Mouse (Mus musculus) lung, postnatal 4 days (tissue): ENCODE measurements around the gene Ucp3.

Experiments
- DNase-seq, 2 experiments: peaks; one replicate each; pipeline ENCODE4 v3.0.0; 2021

The Ucp3 gene

DNA sequence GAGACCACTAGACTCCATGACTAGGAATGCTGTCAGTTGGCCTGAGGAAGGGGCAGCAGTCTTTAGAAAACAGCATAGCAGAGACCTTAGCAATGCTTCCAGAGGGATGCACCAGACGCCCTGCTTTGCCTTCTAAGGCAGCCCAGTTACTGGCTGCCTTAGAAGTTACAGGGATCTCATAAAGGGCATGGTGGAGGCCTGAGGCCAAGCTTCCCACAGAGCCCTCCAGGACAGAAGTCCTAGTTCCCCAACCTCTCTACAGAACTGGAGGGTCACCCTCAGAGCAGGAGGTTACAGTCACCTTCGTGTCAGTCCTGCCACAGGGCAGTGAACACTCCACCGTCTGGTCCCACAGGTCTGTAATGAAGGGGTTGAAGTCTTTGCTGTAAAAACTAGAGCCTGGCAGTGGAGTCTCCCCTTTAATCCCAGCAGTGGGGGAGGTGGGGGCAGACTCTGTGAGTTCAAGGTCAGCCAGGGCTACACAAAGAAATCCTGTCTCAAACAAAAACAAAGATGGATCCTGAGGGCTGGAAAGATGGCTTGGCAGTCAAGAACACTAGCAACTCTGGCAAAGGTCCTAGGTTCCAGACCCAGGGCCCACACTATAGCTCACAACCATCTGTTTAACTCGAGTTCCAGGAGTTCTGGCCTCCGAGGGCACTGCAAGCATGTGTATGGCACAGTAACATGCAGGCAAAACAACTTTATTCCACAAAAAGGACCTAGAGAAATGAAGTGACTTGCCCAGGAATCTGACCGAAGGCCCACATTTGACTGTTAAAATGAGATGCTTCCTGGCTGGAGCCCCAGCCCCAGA lies 28.4 kb downstream of the Ucp3 start:
- DNase-seq: no peak

DNA sequence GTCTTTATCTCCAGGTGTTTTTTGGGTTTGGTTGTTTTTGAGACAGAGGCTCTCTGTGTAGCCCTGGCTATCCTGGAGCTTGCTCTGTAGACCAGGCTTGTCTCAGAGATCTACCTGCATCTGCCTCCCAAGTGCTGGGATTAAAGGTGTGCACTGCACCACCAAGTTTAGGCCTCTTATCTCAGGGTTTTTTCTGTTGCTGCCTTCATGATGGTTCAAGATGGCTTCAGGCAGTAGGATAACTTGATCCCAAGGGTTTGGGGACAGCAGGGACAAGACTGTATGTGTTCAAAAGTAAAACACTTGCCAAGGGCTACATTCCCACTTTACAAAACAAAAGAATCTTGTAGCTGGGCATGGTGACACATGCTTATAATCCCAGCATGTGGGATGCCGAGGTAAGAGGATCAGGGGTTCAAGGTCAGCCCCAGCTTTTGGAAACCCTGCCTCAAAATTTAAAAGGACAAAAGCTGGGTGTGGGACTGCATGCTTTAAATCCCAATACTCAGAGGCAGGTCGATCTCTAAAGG lies 29.1 kb downstream of the Ucp3 start:
- no peak for DNase-seq

DNA sequence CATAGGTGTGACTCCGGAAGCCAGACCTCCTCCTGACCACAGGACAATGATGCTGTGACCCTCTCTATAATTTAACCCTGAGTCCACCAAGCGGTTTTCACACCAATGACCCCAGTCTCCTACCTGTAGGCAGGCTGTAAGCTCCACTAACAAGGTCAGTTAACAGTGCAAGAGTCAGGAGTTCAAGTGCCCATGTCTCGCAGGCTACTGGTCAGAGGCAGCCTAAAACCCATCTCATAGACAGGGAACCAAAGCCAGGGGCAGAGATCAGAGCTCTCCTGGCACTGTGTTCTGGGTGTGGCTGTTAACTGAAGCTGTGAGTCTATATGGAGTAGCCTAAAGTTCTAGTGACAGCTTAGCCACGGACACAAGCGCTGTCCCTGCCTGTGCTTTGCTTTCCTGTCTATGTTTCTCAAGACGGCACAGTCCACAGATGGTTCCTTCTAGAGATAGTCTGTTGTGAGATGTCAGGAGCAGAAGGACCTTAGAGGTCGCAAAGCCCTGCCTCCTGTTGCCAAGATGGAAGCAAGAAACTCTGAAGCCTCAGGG lies 29.7 kb downstream of the Ucp3 start:
- no peak for DNase-seq

DNA sequence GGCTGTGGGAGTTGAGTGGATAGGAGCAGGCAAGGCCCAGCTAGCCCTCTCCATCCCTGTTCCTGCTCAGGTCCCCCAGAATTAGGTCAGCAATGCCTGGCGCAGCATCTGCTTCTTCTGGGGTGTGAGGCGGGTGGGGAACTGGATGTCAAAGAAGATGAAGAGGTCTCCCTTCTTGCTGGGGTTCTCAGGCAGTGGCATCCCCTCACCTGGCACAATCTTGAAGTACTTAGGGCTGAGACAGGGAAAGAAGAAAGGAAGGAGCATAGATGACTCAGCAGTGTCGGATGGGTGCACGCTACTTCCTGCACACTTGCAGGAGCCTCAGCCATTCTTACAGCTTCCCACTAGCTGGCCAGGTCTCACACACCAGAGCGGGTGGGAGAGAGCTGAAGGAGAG lies 30.3 kb downstream of the Ucp3 start:
- DNase-seq: no peak

DNA sequence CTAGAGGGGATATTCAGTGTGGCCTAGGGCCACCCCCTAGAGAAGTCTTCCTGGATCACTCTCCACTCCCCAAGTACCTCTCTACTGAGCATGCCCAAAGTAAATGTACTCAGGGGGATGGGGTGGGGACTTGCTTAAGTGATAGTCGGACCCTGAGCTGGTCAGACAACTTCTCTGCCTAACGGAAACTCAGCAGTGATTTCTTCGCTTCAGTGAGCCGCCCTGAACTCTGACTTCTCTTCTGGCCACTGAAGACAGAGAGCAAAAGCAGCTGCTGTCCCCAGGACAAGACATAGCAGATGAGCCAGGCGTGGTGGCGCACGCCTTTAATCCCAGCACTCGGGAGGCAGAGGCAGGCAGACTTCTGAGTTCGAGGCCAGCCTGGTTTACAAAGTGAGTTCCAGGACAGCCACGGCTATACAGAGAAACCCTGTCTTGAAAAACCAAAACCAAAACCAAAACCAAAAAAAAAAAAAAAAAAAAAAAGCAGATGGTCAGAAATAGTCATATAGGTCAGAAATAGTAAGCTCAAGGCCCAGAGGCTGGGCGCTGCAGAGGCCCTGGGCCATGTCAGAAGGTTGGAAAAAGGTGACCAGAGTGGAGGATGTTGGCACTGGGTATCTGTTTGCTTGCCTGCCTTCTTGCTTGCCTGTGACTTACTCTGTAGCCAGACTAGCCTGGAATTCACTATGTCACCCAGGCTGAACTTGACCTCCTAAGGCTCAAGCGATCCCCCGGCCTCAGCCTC lies 32.1 kb downstream of the Ucp3 start:
- DNase-seq: no peak

DNA sequence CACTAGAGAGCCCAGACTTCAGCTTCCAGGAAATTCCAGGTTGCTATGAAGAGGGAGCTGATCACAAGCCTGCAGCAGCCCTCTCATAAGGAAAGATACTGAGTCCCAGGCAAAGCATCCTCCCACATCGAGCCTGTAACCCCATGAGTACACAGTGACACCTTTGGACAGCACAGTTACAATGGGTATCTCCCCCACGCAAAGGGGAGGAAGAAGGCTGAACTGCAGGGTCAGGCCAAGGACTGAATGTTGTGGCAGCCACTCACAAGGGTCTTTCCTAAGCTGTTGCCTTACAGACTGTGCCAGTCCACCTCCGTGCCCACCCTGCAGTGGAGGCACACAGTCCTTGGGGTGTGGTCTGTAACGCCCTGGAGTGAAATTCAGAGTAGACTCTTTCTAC lies 33.7 kb downstream of the Ucp3 start:
- no peak for DNase-seq

DNA sequence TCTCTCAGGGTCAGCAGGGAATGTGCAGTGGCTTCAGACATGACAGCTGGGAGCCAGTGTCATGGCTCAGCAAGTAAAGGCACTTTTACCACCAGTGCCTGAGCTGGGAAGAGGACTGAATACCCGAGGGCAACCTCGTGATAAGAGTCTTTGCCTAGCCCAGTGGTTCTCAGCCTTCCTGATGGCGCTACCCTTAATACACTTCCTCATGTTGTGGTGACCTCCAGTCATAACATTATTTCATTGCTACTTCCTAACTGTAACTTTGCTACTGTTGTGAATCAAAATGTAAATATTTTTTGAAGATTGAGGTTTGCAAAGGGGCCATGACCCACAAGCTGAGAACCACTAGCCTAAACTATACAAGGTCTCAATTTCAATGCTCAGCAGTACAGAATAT lies 35.9 kb downstream of the Ucp3 start:
- no peak for DNase-seq

DNA sequence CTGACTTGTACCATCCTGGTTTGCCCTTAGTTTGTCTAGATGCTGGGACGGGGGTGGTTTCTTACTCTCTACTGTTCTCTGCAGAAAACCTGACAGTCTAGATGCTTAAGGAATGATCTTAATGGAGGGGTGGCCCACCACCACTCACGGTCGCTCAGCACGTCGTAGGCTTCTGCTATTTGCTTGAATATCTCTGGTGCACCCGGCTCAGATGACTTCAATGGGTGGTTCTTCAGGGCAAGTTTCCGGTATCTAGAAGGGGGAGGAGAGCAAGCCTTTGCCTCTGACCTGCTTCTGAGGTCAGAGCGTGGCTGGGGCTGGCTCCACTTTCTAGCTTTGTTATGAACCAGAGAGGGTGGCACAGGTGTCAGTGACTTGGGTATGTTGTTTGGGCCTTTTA lies 38.8 kb downstream of the Ucp3 start:
- no peak for DNase-seq

DNA sequence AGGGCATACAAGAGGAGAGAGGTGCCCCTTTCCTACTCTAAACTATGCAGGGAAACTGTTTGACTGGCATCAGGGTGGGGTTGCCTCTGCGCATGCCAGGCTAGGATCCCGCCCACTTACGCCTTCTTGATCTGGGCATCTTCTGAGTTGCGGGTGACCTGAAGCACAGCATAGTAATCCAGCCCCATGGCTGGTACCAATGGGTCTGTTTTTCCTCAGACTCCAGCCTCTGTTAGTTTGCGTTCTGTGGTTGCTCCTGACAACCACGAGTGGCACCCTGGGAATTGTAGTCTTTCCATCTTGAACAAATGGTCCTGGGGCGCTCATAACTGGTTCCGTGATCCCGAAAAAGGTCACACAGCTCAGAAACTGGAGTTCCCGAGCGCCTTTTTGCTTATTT lies 41.8 kb downstream of the Ucp3 start, which contains the start of gene Dnajb13:
Dnajb13 (minus strand) TSS at position 388 of the 400 bp plus-strand sequence.
- DNase-seq: no peak

DNA sequence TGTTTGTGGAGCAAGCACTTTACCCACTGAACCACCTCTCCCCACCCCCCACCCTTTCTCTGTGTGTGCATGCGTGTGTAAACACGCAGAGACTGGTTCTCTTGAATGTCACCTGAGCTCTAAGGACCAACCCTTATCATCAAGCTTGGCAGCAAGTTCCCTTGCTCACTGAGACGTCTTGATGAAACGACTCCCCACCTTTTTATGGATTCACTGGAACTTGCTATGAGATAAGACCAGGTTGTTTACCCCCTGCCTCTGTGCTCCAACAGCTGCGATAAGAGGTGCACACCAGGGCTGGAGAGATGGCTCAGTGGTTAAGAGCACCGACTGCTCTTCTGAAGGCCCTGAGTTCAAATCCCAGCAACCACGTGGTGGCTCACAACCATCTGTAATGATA lies 47.4 kb downstream of the Ucp3 start:
- no peak for DNase-seq

DNA sequence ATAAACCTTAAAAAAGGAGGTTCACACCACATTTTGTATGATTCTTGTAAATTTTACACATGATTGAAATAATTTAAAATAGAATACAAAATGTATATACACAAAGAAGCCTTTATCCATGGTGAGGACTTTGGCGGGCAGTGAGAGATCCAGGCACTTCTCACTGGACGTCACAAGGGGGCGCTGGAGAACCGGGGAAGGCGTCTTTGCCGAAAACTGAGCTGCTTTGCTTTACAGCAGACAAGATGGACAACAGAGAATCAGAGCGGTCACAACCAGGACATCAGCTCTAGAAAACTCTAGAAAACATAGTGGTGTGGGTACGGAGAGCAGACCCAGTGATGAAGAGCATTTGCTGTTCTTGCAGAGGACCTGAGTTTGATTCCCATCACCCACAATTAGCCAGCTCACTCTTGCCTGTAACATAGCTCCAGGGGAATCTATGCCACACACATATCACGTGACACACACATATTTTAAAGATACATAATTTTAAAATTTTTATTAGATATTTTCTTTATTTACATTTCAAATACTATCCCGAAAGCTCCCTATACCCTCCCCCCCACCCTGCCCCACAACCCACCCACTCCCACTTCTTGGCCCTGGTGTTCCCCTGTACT lies 48.0 kb downstream of the Ucp3 start:
- peak; percentile 76 to 90 for DNase-seq

DNA sequence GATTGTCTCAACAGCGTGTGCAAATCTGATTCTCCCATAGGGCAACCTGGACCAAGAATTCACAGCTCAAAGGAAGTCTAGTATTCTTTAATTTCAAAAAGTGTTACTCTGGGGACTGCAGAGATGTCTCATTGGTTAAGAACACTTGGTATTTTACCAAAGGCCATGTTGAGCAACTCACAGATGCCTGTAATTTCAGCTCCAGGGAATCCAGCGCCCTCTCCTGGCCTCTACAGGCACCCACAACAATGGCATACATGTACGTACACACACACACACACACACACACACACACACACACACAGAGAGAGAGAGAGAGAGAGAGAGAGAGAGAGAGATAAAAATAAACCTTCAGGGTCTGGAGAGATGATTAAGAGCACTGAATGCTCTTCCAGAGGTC lies 49.4 kb downstream of the Ucp3 start:
- no peak for DNase-seq

DNA sequence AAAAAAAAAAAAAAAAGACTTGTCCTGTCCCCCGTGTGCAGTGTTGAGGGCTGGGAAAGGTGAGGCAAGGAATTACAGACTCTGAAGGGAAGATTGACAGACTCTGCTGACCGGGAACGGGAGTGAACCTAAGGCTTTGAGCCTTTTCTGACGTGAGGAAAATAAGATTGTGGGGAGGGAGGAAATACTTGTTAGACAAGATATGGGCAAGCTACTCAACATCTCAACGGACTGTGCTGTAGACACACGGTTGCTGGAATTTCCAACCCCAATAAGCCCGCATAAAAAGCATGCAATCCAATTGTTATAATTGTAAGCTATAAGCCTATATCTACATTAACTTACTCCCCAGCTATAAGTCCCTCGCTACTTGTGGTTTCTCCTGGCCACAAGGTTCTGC lies 51.9 kb downstream of the Ucp3 start:
- DNase-seq: no peak

DNA sequence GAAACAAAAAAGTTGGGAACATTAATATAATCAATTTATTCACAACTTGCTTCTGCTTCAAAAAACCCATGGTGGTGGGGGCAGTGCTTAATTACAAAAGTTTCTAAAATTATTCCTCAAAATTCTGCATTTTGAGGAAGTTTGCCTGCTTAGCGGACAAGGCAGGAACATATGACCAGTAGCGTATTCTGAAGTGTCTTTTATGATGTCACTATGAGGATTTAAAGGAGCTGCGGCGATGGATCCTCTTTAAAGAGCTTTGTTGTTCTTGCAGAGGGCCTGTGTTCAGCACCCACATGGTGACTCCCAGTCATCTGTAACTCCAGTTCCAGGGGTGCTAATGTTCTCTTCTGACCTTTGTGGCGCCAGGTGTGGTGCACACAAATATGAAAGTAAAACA lies 58.0 kb downstream of the Ucp3 start:
- DNase-seq: no peak

DNA sequence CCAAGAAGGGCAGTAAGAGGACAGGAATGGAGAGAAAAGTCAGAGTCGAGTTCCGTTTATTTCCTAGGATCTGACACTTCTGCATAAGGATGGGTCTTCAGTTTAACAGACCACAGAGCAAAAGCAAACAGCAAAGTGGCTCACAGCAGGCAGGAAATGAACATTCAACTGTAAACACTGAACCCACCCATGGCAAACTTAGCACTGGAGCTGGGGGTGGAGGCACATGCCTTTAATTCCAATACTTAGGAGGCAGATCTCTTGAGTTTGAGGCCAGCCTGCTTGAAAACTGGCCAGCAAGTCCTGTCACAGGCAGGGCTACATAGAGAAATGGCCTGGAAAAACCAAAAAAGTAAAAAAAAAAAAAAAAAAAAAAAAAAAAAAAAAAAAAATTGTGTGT lies 60.7 kb downstream of the Ucp3 start:
- DNase-seq: peak; percentile 31 to 56

DNA sequence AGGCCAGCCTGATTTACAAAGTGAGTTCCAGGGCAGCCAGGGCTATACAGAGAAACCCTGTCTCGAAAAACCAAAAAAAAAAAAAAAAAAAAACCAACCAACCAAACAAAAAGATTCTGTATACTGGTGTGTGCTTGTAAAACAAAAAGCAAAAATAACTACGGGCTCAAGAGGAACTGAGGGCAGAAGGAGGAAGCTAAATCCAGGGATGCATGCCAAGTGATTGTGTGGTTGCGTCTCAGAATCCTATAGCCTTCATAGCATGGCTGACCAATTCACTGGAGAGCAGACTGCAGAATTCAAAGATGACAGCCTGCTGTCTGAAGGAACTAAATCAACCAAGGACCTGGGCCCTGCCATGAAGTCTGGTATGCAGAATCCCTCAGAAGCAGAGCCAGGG lies 61.4 kb downstream of the Ucp3 start:
- no peak for DNase-seq

DNA sequence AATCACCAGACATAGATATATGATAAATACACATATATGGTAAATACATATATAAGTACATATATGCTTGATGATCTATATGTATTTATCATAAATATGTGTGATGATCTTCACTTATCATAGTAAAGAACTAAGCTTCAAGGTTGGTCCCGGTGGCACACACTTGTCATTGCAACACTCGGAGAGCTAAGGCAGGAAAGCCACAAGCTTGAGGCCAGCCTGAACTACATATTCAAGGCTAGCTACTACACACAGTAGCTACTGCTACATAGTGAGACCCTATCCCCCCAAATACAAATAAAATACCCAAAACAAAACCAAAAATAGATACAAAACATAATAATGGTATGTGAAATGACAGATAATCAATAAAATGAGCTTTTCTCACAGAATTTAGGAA lies 63.0 kb downstream of the Ucp3 start:
- DNase-seq: no peak
